17 mouse cellular contexts compared by ENCODE assay signal in the genomic region with DNA sequence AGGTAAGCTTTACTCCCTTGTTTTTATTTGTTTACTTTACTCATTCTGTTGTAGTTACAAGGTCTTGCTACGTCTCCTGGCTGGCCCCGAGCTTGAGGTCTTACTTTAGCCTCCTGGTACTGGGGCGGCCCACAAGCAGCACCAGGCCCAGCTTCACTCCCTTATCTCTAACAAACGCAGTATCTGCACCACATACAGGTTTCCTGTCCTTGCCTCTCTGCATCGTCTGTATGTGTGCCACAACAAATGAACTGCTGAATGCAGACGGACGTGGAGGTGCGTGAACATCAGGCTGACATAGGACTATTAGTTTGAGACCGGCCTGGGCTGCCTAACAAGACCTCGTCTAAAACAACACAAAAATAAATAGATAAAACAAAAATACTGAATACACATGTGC. TPM values are rescaled to one million over a fixed set of nuclear protein-coding genes. Genes with fewer than 3 reads are reported as not detected.
"Had no signal": no experiment of that assay in that cellular context is flagged by ENCODE, and none has a peak within 500 bp of the region (broad histone marks: within the 10 kb centered on the region; RNA-seq: fewer than 3 reads in every experiment).

No protein-coding gene starts in this region.

- H3K4me2 ChIP-seq: intestine, embryonic 15.5 days; kidney, embryonic 15.5 days; midbrain, embryonic 12.5 days; neural tube, embryonic 13.5 days; stomach, embryonic 15.5 days had no signal

- H3K27ac ChIP-seq: intestine, embryonic 15.5 days; kidney, embryonic 15.5 days; left cerebral cortex, adult 2 months; limb, embryonic 10.5 days; macrophage; midbrain, embryonic 12.5 days; neural tube, embryonic 13.5 days; stomach, embryonic 15.5 days had no signal

- H3K9ac ChIP-seq: intestine, embryonic 15.5 days; kidney, embryonic 15.5 days; midbrain, embryonic 12.5 days; neural tube, embryonic 13.5 days; stomach, embryonic 15.5 days had no signal

- H3K27me3 ChIP-seq: intestine, embryonic 15.5 days; kidney, embryonic 15.5 days; megakaryocyte, embryonic 14.5 days; midbrain, embryonic 12.5 days; neural tube, embryonic 13.5 days; stomach, embryonic 15.5 days had no signal

- H3K36me3 ChIP-seq: intestine, embryonic 15.5 days; limb, embryonic 10.5 days; midbrain, embryonic 12.5 days; neural tube, embryonic 13.5 days; stomach, embryonic 15.5 days had no signal

- H3K9me3 ChIP-seq: intestine, embryonic 15.5 days; kidney, embryonic 15.5 days; limb, embryonic 10.5 days; megakaryocyte, embryonic 14.5 days; midbrain, embryonic 12.5 days; neural tube, embryonic 13.5 days; stomach, embryonic 15.5 days had no signal

- H3K4me3 ChIP-seq: intestine, embryonic 15.5 days; kidney, embryonic 15.5 days; left cerebral cortex, adult 2 months; limb, embryonic 10.5 days; megakaryocyte, embryonic 14.5 days; midbrain, embryonic 12.5 days; neural tube, embryonic 13.5 days; stomach, embryonic 15.5 days had no signal

- DNase-seq: kidney, adult 18-20 months; kidney, postnatal 14 days; lung, adult 2 months; lung, postnatal 14 days; retina, postnatal 1 day; thymus, adult 2 months; thymus, postnatal 36 days had no signal

- ATAC-seq: intestine, embryonic 15.5 days; midbrain, embryonic 16.5 days had no signal

- H3K4me1 ChIP-seq: intestine, embryonic 15.5 days; kidney, embryonic 15.5 days; limb, embryonic 10.5 days; midbrain, embryonic 12.5 days; neural tube, embryonic 13.5 days; stomach, embryonic 15.5 days had no signal

RNA-seq across cellular contexts. Expression of a gene that starts 20.9 kb away (rescaled TPM):
- polyA plus RNA-seq: macrophage had no signal

RNA-seq across cellular contexts. Expression of a gene that starts 38.8 kb away (rescaled TPM):
- polyA plus RNA-seq: macrophage had no signal
